Mouse (Mus musculus) kidney, adult 8-10 months (tissue): ENCODE results near the gene Gm6760.

Source experiments
- DNase-seq, 2 experiments: peaks; one replicate each; pipeline ENCODE4 v3.0.0; 2022

Gene Gm6760

DNA sequence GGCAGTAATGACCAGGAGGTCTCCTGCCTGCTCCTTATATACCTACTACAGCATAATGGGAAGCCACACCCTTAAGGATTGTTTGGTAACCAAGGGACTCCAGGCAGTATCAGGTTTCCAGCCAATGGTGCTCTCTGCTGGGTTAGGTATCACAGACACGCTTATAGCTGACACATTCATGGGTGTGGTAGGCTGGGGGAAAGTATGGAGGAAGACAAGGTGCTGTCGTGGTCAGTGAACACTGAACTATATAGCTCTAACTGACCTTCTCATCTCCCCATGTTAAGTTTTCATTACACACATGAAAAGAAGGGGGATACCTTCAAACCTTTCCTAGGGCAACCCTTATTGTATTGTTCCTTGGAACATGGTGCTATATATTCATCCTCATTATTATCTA, at the start of gene Gm6760:
Gene Gm6760 (minus strand): TSS at position 101 of the 400 bp plus-strand sequence.
- DNase-seq = no peak

DNA sequence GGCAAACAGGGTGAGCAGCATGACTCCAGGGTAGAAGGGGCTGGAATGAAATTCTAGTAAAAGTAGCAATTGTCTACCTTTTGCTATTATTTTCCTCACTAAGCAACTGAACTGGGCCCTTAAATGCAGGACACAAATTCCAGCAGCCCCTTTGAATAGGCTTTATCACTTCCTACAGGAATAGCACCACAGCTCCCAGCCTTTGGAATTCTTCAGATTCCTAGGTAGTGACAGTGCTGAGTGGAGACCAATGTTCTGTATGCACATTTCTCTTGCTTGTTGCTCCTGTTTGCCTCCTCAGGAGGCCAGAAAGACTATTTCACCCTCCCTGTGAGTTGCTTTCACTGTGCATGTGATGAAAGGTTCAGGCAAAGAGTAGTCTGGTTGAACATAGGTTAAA, 29.2 kb upstream of the Gm6760 start:
- no peak for DNase-seq

GRCm38 (mm10) chrX:64173248-64173647, 21.2 kb upstream of the Gm6760 start, which contains the start of gene 3830417A13Rik:
Gene 3830417A13Rik, plus strand, starts transcription at chrX:64173548.
- no peak for DNase-seq
